Mouse (Mus musculus) forebrain, embryonic 16.5 days (tissue): ENCODE results near the gene Lrrc45. TPM values are rescaled to one million over a fixed set of nuclear protein-coding genes. Genes with fewer than 3 reads are reported as not detected.

Source experiments
- ATAC-seq: fragments of 200-750 bp; cut with Nextera tagmentation; 2 replicates; pipeline ENCODE4 v1.8.0; 2017; ENCODE audit warnings: mild to moderate bottlenecking, moderate library complexity
- H3K27ac ChIP-seq: fragments of 300-500 bp; sonication (generic); 2 replicates; pipeline ENCODE4 v1.5.1; 2014; ENCODE audit warnings: low read length, control low read depth
- H3K27me3 ChIP-seq: fragments of 300-500 bp; sonication (generic); replicated peaks from 2 replicates; pipeline ENCODE4 v1.6.1; 2014; ENCODE audit warnings: low read length; ENCODE audit not compliant: control insufficient read depth, insufficient read depth
- H3K36me3 ChIP-seq: fragments of 300-500 bp; sonication (generic); 2 replicates; pipeline ENCODE4 v1.6.1; 2014; ENCODE audit not compliant: control insufficient read depth, insufficient read depth
- H3K4me1 ChIP-seq: fragments of 300-500 bp; sonication (generic); replicated peaks from 2 replicates; pipeline ENCODE4 v1.6.1; 2014; ENCODE audit warnings: low read length; ENCODE audit not compliant: control insufficient read depth, insufficient read depth
- H3K4me2 ChIP-seq: fragments of 300-500 bp; sonication (generic); 2 replicates; pipeline ENCODE4 v1.6.1; 2014; ENCODE audit warnings: mild to moderate bottlenecking, low read length, control low read depth
- H3K4me3 ChIP-seq: fragments of 300-500 bp; sonication (generic); replicated peaks from 2 replicates; pipeline ENCODE4 v1.5.1; 2014; ENCODE audit warnings: mild to moderate bottlenecking, low read length, control low read depth
- H3K9ac ChIP-seq: fragments of 300-500 bp; sonication (generic); replicated peaks from 2 replicates; pipeline ENCODE4 v1.6.1; 2014; ENCODE audit warnings: low read depth, low read length, control low read depth
- H3K9me3 ChIP-seq: fragments of 300-500 bp; sonication (generic); 2 replicates; pipeline ENCODE4 v1.6.1; 2016; ENCODE audit warnings: low read length; ENCODE audit not compliant: control insufficient read depth
- WGBS: fragments of 180-500 bp; shearing (Covaris S2); extraction: QIAGEN DNeasy Blood & Tissue Kit; methylation state at CpG from one replicate; pipeline ENCODE4 v1.1.7; 2014; 5-methylcytosine and 5-hydroxymethylcytosine counted together
- polyA plus RNA-seq: library from polyadenylated mRNA; unstranded; fragments of >200 nt; fragmentation: Nextera tagmentation; extraction: Ambion mirVana; gene quantifications from 2 replicates; pipeline ENCODE4 v1.2.1, GENCODE M21; 2015

Gene Lrrc45
- polyA plus RNA-seq, 1 experiment from 2014 or later: 118 TPM

DNA sequence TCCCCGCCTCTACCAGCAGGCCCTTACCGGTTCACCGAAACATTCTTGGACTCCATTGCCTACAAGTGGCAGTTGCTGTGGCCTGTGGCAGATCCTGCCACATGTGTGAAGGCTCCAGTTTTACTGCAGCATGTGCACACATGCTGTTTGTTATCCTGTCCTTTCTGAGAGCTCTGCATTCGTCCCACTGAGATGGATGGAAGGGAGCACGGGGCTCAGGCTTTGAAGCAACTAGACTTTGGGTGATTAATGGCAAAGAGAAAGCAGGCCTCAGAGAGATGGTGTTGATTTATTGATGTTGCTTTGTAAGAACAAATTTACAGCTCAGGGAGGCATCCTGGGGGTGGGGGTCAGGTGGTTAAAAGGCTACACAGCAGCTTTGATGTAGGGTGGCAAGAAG, 3.1 kb upstream of the Lrrc45 start:
- H3K9me3 ChIP-seq: no peaks in the 10 kb centered on the region
- H3K27ac ChIP-seq: no peak overlapping the region
- H3K4me2 ChIP-seq: no peak overlapping the region
- H3K4me1 ChIP-seq: peaks cover 25% of the 10 kb centered on the region
- 91% methylated on average over 5 of the region's 5 CpGs for WGBS
- no peak overlapping the region for H3K9ac ChIP-seq
- peaks cover 7% of the 10 kb centered on the region for H3K36me3 ChIP-seq
- no peaks in the 10 kb centered on the region for H3K27me3 ChIP-seq
- no peak for ATAC-seq
- H3K4me3 ChIP-seq: no peak overlapping the region

DNA sequence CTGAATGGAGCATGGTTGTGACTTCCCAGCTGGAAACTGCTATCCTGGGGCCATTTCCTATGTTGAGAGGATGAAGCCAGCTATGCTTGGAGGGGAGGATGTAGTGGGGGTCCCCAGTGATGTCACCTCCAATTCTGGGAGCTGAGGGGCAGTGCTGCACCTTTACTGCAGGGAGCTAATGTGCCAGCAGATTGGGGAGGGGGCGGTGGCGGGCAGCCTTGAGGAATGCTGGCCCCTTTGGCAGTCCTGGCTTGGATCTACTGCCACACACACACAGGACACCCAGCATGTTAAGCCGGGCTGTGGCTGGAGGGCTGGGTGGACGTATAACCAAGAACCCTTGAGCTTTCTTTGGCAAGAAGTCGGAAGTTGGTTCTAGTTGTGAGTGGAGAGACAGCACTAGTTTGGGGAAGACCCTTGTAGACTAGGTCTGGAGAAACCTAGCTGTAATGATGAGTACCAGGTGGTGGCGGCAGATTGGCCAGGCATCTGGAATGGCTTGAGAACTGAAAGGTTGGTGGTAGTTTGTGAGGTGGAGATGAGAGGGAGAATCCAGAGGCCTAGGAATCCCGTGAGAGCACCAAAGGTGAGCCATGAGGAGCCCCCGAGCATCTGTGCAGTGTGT, 1.6 kb upstream of the Lrrc45 start:
- H3K9ac ChIP-seq: no peak overlapping the region
- H3K4me2 ChIP-seq: peak overlapping the region; percentile 100
- whole genome bisulfite sequencing: 68% methylated on average over 8 of the region's 8 CpGs
- H3K4me3 ChIP-seq: no peak overlapping the region
- H3K4me1 ChIP-seq: peaks cover 20% of the 10 kb centered on the region
- no peak overlapping the region for H3K27ac ChIP-seq
- peaks cover 7% of the 10 kb centered on the region for H3K36me3 ChIP-seq
- H3K27me3 ChIP-seq: no peaks in the 10 kb centered on the region
- ATAC-seq: no peak
- no peaks in the 10 kb centered on the region for H3K9me3 ChIP-seq

DNA sequence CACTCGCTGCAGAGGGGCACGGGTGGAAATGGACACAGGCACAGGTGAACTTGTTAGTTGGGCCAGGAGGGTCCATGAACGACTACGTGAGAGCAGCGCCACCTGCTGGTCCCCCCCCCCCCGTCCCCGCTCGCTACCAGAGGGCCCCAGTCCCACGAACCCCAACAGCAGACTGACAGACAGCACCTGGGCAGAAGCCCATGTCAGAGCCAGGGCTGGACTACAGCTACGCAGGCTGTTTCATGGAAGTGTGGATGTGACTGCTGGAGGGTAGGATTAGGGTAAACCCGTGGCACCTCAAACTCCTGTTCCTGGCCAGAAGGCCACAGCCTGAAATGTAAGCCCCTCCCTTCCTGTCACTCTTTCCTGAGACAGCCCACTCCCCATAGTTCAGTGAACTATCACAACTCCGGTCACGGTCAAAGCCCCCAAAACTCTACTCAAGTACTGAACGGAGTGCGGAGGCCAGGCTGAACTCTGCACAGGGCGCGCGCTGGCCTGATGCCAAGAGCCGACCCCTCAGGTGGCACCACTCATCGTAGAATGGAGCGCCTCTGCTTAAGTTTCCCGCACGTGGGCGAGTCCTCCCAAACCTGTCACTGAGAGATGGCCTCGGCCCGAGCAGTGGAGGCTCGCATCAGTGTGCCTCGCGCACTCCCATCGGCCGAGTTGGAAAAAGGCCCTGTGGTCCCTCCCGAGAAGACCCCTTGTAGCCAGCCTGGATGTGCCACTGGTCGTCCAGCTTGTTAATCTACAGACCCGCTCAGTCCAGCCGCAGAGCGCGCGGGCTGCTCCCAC, 755 bp upstream of the Lrrc45 start:
- Histone ChIP-seq H3K27ac (peak overlapping the region; percentile 74), H3K4me1 (peaks cover 20% of the 10 kb centered on the region), H3K36me3 (peaks cover 7% of the 10 kb centered on the region), H3K27me3 (no peaks in the 10 kb centered on the region), H3K4me2 (peak overlapping the region; percentile 100), H3K4me3 (peak overlapping the region; percentile 78), H3K9ac (peak overlapping the region; percentile 70), H3K9me3 (no peaks in the 10 kb centered on the region)
- under 1% methylated on average over 38 of the region's 38 CpGs for WGBS
- no peak; the same call in 1 of the 2 replicates for ATAC-seq

DNA sequence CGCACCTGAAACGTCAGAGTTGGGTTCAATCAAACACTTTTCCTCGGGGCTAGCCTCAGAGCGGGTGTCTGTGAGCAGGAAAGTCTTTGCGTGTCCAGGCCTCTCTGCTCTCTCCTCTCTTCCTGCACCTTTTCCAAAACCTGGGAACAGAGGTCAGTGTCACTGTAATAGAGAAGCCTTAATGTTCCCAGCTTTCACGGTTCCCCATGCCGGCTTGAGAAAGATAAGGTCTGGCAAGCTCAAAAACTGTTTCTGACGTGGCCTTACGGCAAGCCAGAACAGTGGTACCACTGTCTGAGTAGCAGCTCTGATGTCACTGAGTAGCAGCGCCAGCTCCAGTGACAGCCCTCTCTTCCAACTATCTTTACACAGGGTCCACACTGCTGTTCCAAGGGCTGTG, 821 bp downstream of the Lrrc45 start:
- peaks cover 8% of the 10 kb centered on the region for H3K36me3 ChIP-seq
- 53% methylated on average over 10 of the region's 10 CpGs for WGBS
- peak overlapping the region; percentile 71 for H3K9ac ChIP-seq
- no peaks in the 10 kb centered on the region for H3K9me3 ChIP-seq
- no peak for ATAC-seq
- H3K27me3 ChIP-seq: no peaks in the 10 kb centered on the region
- H3K4me2 ChIP-seq: peak overlapping the region; percentile 87
- peaks cover 20% of the 10 kb centered on the region for H3K4me1 ChIP-seq
- peak overlapping the region; percentile 78 for H3K4me3 ChIP-seq
- H3K27ac ChIP-seq: no peak overlapping the region

DNA sequence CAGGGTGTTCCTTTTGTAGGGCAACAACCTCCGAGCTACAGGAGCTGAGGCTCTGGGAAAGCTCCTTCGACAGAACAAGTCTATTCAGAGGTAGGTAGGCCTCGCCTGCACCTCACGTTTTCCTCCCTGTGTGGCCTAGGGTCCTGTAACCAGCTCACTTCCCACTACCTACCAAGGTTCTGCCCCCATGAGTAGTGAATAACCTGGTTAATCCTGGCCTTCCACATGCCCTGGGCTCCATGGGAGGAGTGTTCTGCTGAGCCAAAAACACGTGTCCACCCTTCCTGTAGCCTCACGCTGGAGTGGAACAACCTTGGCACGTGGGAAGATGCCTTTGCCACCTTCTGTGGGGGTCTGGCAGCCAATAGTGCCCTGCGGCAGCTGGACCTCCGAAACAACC, 1.4 kb downstream of the Lrrc45 start:
- peaks cover 20% of the 10 kb centered on the region for H3K4me1 ChIP-seq
- no peak overlapping the region for H3K9ac ChIP-seq
- no peak for ATAC-seq
- no peaks in the 10 kb centered on the region for H3K27me3 ChIP-seq
- peaks cover 8% of the 10 kb centered on the region for H3K36me3 ChIP-seq
- no peak overlapping the region for H3K4me3 ChIP-seq
- no peaks in the 10 kb centered on the region for H3K9me3 ChIP-seq
- H3K27ac ChIP-seq: no peak overlapping the region
- 89% methylated on average over 9 of the region's 9 CpGs for WGBS
- H3K4me2 ChIP-seq: no peak overlapping the region

DNA sequence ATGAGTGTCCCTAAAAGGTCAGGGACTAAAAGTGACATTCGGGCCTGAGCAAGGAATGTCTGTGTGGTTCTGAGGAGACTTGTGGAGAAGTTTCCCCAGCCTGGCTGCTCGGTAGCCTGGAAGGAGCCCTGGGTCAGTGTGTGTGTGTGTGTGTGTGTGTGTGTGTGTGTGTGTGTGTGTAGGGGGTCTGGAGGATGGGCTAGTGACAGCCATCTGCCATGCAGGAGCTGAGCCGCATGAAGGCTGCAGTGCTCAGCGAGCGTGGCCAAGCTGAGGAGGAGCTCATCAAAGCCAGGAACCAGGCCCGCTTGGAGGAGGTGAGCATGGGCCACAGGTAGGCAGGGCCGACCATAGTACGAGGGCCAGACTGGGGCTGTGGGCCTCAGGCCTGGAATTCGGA, 5.5 kb downstream of the Lrrc45 start:
- Histone ChIP-seq H3K9ac (no peak overlapping the region), H3K36me3 (peaks cover 5% of the 10 kb centered on the region), H3K4me3 (no peak overlapping the region), H3K27me3 (no peaks in the 10 kb centered on the region), H3K9me3 (no peaks in the 10 kb centered on the region), H3K4me2 (no peak overlapping the region), H3K27ac (no peak overlapping the region), H3K4me1 (peaks cover 28% of the 10 kb centered on the region)
- WGBS: 93% methylated on average over 9 of the region's 9 CpGs
- no peak for ATAC-seq

DNA sequence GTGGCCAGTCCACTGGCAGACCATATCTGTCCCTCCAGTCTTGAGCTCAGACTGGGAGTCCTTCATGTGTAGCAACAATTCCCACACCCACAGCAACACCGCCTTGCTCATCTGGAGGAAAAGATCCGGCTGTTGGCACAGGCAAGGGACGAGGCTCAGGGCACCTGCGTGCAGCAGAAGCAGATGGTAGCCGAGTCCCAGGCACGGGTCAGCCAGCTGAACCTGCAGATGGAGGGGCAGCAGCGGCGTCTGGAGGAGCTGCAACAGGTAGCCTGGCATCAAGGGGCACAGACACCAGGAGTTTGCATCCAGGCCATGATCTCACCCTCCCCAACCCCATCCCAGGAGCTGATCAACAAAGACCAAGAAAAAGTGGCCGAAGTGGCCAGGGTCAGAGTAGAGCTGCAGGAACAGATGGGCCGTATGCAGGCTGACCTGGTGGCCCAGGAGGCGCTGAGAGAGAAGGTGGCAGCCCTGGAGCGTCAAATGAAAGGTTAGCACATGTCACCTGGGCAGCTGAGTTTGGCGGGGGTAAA, 6.2 kb downstream of the Lrrc45 start:
- no peak for ATAC-seq
- H3K27me3 ChIP-seq: no peaks in the 10 kb centered on the region
- H3K4me1 ChIP-seq: peaks cover 21% of the 10 kb centered on the region
- H3K4me2 ChIP-seq: no peak overlapping the region
- no peak overlapping the region for H3K9ac ChIP-seq
- H3K36me3 ChIP-seq: peaks cover 5% of the 10 kb centered on the region
- H3K27ac ChIP-seq: no peak overlapping the region
- H3K9me3 ChIP-seq: no peaks in the 10 kb centered on the region
- 90% methylated on average over 13 of the region's 13 CpGs for WGBS
- no peak overlapping the region for H3K4me3 ChIP-seq

DNA sequence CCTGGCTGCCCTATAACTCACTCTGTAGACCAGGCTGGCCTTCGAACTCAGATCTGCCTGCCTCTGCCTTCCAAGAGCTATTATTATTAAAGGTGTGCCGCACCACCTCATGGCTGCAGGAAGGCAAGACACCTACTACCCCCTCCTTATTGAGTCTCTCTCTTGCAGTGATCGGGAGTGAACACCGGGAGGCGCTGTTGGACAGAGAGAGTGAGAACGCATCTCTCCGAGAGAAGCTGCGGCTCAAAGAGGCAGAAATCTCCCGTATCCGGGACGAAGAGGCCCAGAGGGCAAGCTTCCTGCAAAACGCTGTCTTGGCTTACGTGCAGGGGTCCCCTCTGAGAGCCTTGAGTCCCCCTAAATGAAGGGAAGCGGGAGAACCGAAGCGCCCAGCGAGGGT, 6.7 kb downstream of the Lrrc45 start:
- peak overlapping the region; percentile 98 for H3K4me2 ChIP-seq
- no peaks in the 10 kb centered on the region for H3K27me3 ChIP-seq
- H3K9ac ChIP-seq: peak overlapping the region; percentile 87
- WGBS: 9% methylated on average over 17 of the region's 17 CpGs
- no peak overlapping the region for H3K27ac ChIP-seq
- peaks cover 5% of the 10 kb centered on the region for H3K36me3 ChIP-seq
- peak; percentile 19; the same call in 1 of the 2 replicates for ATAC-seq
- peaks cover 21% of the 10 kb centered on the region for H3K4me1 ChIP-seq
- no peaks in the 10 kb centered on the region for H3K9me3 ChIP-seq
- H3K4me3 ChIP-seq: peak overlapping the region; percentile 74
